Mouse (Mus musculus): ENCODE measurements around the gene Rpp25.

GRCm38 (mm10) chr9:57487807-57488206 is 16.0 kb upstream of the Rpp25 start:
- no peak for TF ChIP-seq EP300 (IDR thresholded peaks at IDR 0.05; ENCODE audit: low read depth)
- no peak for TF ChIP-seq CTCF (IDR thresholded peaks at IDR 0.05; ENCODE audit: low read depth)

All from liver, postnatal 0 days (tissue).